Mouse (Mus musculus): ENCODE measurements around the gene Cnbp.

The Cnbp gene

DNA sequence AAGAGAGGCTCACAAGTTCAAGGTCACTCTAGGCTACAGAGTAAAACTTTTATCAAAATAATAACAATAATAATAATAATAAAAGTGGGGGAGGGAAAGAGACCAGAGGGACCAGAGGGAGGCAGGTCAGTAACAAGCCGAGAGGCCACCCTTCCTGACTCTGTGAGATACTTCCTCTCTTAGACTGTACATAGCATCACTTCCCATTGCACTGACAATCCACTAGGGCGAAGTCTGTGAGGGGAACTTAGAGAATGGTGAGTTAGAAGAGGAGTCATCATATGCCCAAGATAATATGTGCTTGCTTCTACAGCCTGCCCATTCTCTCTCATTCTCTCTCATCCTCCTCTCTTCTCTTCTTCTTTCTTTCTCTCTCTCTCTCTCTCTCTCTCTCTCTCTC is 44.9 kb downstream of the Cnbp start:
- no peak for DNase-seq (ENCODE audit: low read depth)

DNA sequence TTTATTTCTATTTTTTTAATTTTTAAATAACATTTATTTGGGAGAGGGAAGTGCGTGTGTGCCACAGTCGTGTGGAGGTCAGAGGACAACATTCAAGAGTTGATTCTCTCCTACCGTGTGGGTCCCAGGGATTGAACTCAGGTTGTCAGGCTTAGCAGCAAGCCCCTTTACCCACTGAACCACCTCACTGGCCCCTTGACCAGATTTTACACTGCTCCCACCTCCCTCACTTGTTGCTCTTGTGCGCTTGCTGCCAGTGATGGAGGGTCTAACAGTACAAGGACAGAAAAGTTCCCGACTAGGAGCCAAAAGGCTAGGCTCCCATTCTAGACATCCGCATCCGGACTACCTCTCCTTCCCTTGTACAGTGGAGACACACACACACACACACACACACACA is 45.5 kb downstream of the Cnbp start:
- DNase-seq (ENCODE audit: low read depth) = no peak

DNA sequence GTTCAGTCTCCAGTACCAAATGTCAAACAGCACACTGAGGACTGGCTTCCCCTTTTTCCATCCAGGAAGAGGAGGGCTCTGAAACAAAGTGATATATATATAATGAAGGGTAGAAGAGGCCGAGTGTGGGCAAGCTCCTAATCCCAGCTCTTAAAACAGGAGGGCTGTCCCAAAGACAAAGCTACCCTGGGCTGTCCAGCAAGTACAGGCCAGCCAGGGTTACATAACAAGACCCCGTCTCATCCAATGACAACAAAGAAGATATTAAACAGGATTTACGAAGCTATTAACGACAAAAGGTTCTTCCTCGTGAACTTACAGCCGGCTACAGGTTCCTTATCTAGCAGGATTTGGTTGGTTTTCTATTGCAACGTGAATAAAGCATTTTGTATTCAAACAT is 46.0 kb downstream of the Cnbp start:
- DNase-seq (ENCODE audit: low read depth) = no peak

DNA sequence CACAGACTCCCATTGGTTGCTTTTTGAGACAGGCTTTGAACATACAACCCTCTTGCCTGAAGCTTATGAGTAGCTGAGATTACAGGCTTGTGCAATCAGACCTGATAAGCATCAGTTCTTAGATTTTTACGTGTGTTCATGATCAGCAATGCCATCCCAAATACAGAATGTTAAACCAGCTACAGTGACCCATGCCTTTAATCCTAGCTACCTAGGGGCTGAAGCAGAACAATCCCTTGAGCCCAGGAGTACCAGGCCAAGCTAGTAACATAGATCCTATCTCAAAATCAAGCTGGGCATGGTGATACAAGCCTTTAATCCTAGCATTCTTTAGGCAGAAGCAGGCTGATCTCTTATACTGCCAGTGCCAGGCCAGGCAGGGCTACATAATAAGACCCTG is 46.9 kb downstream of the Cnbp start:
- DNase-seq (ENCODE audit: low read depth) = no peak

DNA sequence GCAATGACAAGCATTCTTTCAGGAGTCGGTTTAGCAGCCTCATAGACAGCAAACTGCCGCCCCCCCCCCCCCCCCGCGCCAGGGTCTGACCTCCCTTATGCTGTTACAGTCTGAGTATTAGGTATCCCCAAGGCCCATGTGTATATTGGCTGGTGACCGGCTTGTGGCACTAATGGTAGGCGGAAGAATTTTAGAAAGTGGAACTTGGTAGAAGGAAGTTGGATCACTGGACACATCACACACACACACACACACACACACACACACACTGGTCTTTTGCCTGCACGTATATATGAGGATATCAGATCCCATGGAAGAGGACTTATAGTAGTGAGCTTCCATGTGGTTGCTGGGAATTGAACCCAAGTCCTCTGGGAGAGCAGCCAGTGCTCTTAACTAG is 48.4 kb downstream of the Cnbp start:
- no peak for DNase-seq (ENCODE audit: low read depth)

DNA sequence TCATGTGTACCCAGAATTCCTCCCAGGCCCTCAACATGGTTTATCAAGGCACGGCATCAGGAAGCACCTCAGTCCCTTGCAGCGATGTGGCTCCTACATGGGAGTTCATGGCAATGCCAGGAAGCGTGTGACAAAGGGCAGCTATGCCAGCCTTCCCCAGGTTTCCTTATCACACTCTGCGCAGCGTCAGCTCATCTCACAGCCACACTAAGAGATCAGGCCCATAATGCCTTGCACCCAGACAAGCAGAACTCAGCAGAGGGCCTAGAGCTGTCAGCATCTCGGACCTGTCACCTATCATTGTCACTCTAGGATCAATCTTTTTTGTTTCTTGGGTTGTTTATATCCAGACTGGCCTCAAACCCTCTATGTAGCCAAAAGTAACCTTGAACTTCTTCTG is 51.3 kb downstream of the Cnbp start:
- DNase-seq (ENCODE audit: low read depth) = no peak

DNA sequence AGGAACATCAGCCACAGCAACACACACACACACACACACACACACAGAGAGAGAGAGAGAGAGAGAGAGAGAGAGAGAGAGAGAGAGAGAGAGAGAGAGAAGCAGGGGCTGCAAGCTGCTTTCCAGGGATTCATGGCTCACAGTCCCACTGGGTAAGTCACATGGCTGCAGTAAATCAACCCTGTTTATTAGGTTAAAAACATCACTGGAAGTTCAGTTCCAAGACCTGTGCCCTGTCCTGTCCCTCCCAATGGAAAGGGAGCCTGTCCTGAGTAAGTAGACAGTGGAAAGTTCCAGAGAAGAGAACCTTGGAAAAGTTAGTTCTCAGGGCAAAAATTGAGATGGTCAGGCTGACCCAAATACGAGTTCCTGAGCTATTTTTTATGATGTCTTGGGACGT is 53.6 kb downstream of the Cnbp start:
- no peak for DNase-seq (ENCODE audit: low read depth)

DNA sequence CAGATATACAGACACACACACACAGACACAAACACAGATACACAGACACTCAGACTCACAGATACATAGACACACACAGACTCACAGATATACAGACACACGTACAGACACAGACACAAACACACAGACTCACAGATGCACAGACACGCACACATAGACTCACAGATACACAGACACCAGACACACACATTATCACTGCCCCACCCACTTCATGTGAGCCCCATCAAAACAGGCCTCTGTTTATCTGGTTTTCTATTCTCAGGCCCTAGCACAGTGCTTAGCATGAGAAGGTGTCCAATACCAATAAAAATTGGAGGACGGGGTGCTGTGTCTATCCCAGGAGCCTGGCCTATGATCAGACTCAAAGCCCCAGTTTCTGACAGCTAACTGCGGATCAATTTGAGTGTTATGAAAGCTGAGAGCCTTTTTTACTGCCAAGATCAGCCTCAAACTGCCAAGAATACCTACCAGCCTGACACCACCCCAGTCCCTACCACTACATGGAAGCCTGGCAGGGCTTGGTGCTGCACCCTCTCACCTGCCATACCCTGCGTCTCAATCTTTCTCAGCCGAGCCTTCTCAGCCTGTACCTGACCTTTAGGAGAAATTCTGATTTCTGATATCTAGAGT is 54.5 kb downstream of the Cnbp start:
- DNase-seq (ENCODE audit: low read depth) = no peak

DNA sequence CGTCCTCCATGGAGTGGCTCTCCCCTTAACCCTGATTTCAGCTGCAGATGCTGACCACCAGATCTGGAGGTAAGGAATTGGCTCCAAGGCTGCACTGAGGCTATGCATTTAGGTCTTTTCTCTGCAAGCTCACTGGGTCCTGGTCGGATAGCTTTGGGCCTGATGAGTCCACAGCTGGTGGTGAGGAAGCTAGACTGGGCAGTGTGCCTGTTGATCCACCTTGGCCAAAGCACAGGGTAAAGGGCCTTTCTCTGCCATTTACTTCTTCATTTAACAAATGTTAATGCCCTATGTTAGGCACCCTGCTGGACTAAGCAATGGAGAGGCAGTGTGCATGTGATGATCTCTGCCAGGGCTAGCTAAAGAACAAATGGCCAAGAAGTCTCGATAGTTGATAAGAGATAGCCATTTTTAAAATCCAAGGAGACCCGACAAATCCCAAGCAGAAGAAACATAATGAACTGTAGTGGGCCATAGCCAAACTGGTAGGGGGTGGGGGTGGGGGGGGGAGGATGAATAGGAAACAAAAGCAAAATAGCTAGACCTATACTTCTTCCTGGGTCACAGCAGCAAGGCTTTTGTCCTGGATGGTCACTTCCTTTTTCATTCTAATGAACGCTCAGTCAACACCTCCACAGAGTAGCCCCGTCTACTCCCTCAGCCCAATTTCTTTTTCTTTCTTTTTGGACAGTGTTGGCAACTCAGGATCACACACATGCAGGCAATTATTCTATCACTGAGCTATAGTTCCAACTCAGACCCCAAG is 55.3 kb downstream of the Cnbp start:
- no peak for DNase-seq (ENCODE audit: low read depth)

DNA sequence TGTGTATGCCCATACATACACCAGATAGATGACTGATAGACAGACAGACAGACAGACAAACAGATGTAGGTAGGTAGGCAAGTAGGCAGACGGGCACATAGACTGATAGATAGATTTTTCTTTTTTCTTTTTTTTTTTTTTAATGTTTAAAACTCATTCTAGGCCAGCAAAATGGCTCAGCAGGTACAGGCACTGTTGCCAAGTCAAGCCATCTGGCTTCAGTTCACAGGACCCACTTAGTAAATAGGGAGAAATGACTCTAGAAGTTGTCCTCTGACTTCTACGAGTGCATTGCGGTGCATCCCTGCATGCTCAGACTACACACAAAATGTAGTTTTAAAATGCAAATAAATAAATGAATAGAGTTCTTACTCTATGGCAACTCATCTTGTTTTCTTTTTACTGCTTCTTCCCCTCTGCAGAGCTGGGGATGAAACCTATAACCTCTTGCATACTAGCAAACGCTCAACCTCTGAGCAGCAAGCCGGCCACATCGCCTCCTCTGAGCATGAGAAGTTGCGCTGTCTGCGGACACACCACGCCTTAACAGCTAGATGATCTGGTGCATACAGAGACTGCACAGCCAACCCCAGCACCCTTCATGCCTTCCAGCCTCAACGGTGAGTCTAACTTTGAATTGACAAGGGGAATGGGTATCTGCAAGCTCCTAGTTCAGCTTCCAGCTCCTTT is 56.9 kb downstream of the Cnbp start:
- no peak for DNase-seq (ENCODE audit: low read depth)

Measured in fibroblast of lung, adult 2 months (primary cell).